Mouse (Mus musculus) cerebral cortex, adult 2 months (tissue): ENCODE data around the gene Cerk.

Experiments
- WGBS: fragments of 180-500 bp; shearing (Covaris S2); methylation state at CpG from one replicate; pipeline ENCODE4 v1.1.7; 2018; 5-methylcytosine and 5-hydroxymethylcytosine counted together

Gene Cerk

GRCm38 (mm10) chr15:86091201-86091997, 94.5 kb downstream of the Cerk start:
- 91% methylated on average over 23 of the region's 23 CpGs for WGBS

- 82% methylated on average over 8 of the region's 8 CpGs for WGBS
Observed at GRCm38 (mm10) chr15:86090578-86090977, 95.4 kb downstream of the Cerk start.

GRCm38 (mm10) chr15:86089991-86090529, 95.9 kb downstream of the Cerk start:
- 43% methylated on average over 11 of the region's 11 CpGs for WGBS
